Mouse (Mus musculus) E14TG2a.4 (cell line): Measurements from ENCODE around the gene Slc31a2.

Source experiments
- CTCF ChIP-seq: conservative IDR thresholded peaks from 2 replicates; pipeline ENCODE4 v1.5.1; 2014; ENCODE audit warnings: low read length
- POU5F1 ChIP-seq: IDR thresholded peaks from 2 replicates; pipeline ENCODE4 v1.6.1; 2014; ENCODE audit warnings: low read length, borderline replicate concordance

- TF ChIP-seq CTCF = no peak
- TF ChIP-seq POU5F1 = no peak
These were observed at the start of gene Slc31a2 for GRCm38 (mm10) chr4:62262276-62262675.
